8 mouse cellular contexts compared by ENCODE assay signal in genomic region chr2:34770951-34771350, GRCm38 (mm10). TPM values are rescaled to one million over a fixed set of nuclear protein-coding genes. Genes with fewer than 3 reads are reported as not detected.
A peak's percentile ranks its signal among the peaks of the same experiment; 100 is the strongest.
DNase-seq lines count a peak whose midpoint lies in the region; ATAC-seq and TF ChIP-seq lines count a peak whose summit lies in the region.

No protein-coding gene starts in this region.

- peaks cover 34% of the 10 kb centered on the region for H3K4me1 ChIP-seq in kidney, embryonic 16.5 days (ENCODE audit: insufficient read depth, low read length)
- peaks cover 8% of the 10 kb centered on the region; the same call in 1 of the 2 replicates for H3K4me1 ChIP-seq in cortical plate, adult 2 months (ENCODE audit: control insufficient read depth, insufficient read depth, low read length)
- peaks cover 33% of the 10 kb centered on the region for H3K4me1 ChIP-seq in hindbrain, embryonic 16.5 days (ENCODE audit: control insufficient read depth, insufficient read depth, low read depth, low read length)
- peaks cover 35% of the 10 kb centered on the region for H3K4me1 ChIP-seq in midbrain, embryonic 16.5 days (ENCODE audit: control insufficient read depth, insufficient read depth, low read length)

- TF ChIP-seq CTCF in cortical plate, adult 2 months (IDR thresholded peaks at IDR 0.05; ENCODE audit: extremely low read depth, insufficient read depth, low read length) = no peak

- H3K27me3 ChIP-seq in kidney, embryonic 16.5 days (ENCODE audit: insufficient read depth, low read length) = no peaks in the 10 kb centered on the region
- no peaks in the 10 kb centered on the region for H3K27me3 ChIP-seq in hindbrain, embryonic 16.5 days (replicated peaks; ENCODE audit: control insufficient read depth, insufficient read depth, low read length)
- no peaks in the 10 kb centered on the region for H3K27me3 ChIP-seq in midbrain, embryonic 16.5 days (ENCODE audit: control insufficient read depth, insufficient read depth, low read depth, low read length)

- H3K9ac ChIP-seq in kidney, embryonic 16.5 days (replicated peaks; ENCODE audit: low read length) = peak overlapping the region; percentile 98
- peak overlapping the region; percentile 96 for H3K9ac ChIP-seq in hindbrain, embryonic 16.5 days (ENCODE audit: low read depth, low read length)
- H3K9ac ChIP-seq in midbrain, embryonic 16.5 days (ENCODE audit: low read depth, low read length) = peak overlapping the region; percentile 68

- under 1% methylated on average over 6 of the region's 6 CpGs for WGBS in kidney, embryonic 16.5 days
- WGBS in hindbrain, embryonic 16.5 days = 6% methylated on average over 6 of the region's 6 CpGs
- WGBS in midbrain, embryonic 16.5 days = 1% methylated on average over 6 of the region's 6 CpGs

- no peak for DNase-seq in kidney, adult 18-20 months
- DNase-seq in thymus, postnatal 0 days (ENCODE audit: low spot score) = no peak
- no peak for DNase-seq in c-Kit-positive CD71-positive TER-119-positive erythroid progenitor cells, embryonic 14.5 days (ENCODE audit: low spot score)
- DNase-seq in adrenal gland, adult 8-10 months = no peak

- H3K4me3 ChIP-seq in kidney, embryonic 16.5 days (ENCODE audit: low read length) = peak overlapping the region; percentile 93
- H3K4me3 ChIP-seq in cortical plate, adult 2 months (ENCODE audit: insufficient read depth, low read length) = peak overlapping the region; percentile 84
- H3K4me3 ChIP-seq in hindbrain, embryonic 16.5 days (ENCODE audit: low read length) = peak overlapping the region; percentile 61
- peak overlapping the region; percentile 98 for H3K4me3 ChIP-seq in midbrain, embryonic 16.5 days (ENCODE audit: low read depth, low read length)

- H3K4me2 ChIP-seq in kidney, embryonic 16.5 days (replicated peaks; ENCODE audit: low read depth, low read length) = peak overlapping the region; percentile 62
- H3K4me2 ChIP-seq in hindbrain, embryonic 16.5 days (ENCODE audit: low read length) = peak overlapping the region; percentile 75
- H3K4me2 ChIP-seq in midbrain, embryonic 16.5 days (ENCODE audit: low read length) = peak overlapping the region; percentile 71

- H3K36me3 ChIP-seq in kidney, embryonic 16.5 days (ENCODE audit: insufficient read depth, low read length) = peaks cover 29% of the 10 kb centered on the region
- H3K36me3 ChIP-seq in hindbrain, embryonic 16.5 days (ENCODE audit: control insufficient read depth, insufficient read depth, low read length) = peaks cover 24% of the 10 kb centered on the region
- peaks cover 22% of the 10 kb centered on the region for H3K36me3 ChIP-seq in midbrain, embryonic 16.5 days (ENCODE audit: control insufficient read depth, insufficient read depth, low read length)

- H3K9me3 ChIP-seq in kidney, embryonic 16.5 days (ENCODE audit: low read length) = no peaks in the 10 kb centered on the region
- H3K9me3 ChIP-seq in hindbrain, embryonic 16.5 days (ENCODE audit: control insufficient read depth, low read length) = no peaks in the 10 kb centered on the region
- no peaks in the 10 kb centered on the region for H3K9me3 ChIP-seq in midbrain, embryonic 16.5 days (replicated peaks; ENCODE audit: control insufficient read depth, low read length, poor library complexity, severe bottlenecking)

- no peak for ATAC-seq in kidney, embryonic 16.5 days (ENCODE audit: low FRiP score, low TSS enrichment)
- ATAC-seq in hindbrain, embryonic 16.5 days = no peak
- no peak for ATAC-seq in midbrain, embryonic 16.5 days

- peak overlapping the region; percentile 94 for H3K27ac ChIP-seq in kidney, embryonic 16.5 days (ENCODE audit: low read length)
- no peak overlapping the region for H3K27ac ChIP-seq in cortical plate, adult 2 months (ENCODE audit: insufficient read depth, low read length)
- peak overlapping the region; percentile 89 for H3K27ac ChIP-seq in hindbrain, embryonic 16.5 days (ENCODE audit: low read depth, low read length)
- peak overlapping the region; percentile 84 for H3K27ac ChIP-seq in midbrain, embryonic 16.5 days (ENCODE audit: low read length)

- TF ChIP-seq POLR2A in cortical plate, adult 2 months (IDR thresholded peaks at IDR 0.05; ENCODE audit: extremely low read depth, insufficient read depth, low read length) = no peak

RNA-seq across cellular contexts. Expression of gene Hspa5, which starts 0.8 kb away (rescaled TPM):
- 983 and 1,090 TPM in 2 replicates for polyA plus RNA-seq in kidney, embryonic 16.5 days (2015; fragmentation: Nextera tagmentation; extraction: Ambion mirVana)
- 184 and 215 TPM in 2 replicates for polyA plus RNA-seq in cortical plate, adult 2 months (2012; rRNA removed)
- polyA plus RNA-seq in hindbrain, embryonic 16.5 days (2015; fragmentation: Nextera tagmentation; extraction: Ambion mirVana) = 442 and 458 TPM in 2 replicates
- 420 and 450 TPM in 2 replicates for polyA plus RNA-seq in midbrain, embryonic 16.5 days (2015; fragmentation: Nextera tagmentation; extraction: Ambion mirVana)
- polyA plus RNA-seq in thymus, postnatal 0 days (2015; fragmentation: Nextera tagmentation; extraction: Ambion mirVana) = 347 and 475 TPM in 2 replicates
- 100 to 1,000 TPM; 553 to 818 (median 637) TPM for total RNA-seq in adrenal gland, adult 8-10 months (2022)

RNA-seq across cellular contexts. Expression of gene Gapvd1, which starts 15.9 kb away (rescaled TPM):
- 76.3 and 89.8 TPM in 2 replicates for polyA plus RNA-seq in kidney, embryonic 16.5 days (2015; fragmentation: Nextera tagmentation; extraction: Ambion mirVana)
- 42.0 and 43.2 TPM in 2 replicates for polyA plus RNA-seq in cortical plate, adult 2 months (2012; rRNA removed)
- 103 and 108 TPM in 2 replicates for polyA plus RNA-seq in hindbrain, embryonic 16.5 days (2015; fragmentation: Nextera tagmentation; extraction: Ambion mirVana)
- polyA plus RNA-seq in midbrain, embryonic 16.5 days (2015; fragmentation: Nextera tagmentation; extraction: Ambion mirVana) = 107 and 113 TPM in 2 replicates
- polyA plus RNA-seq in thymus, postnatal 0 days (2015; fragmentation: Nextera tagmentation; extraction: Ambion mirVana) = 64.4 and 79.7 TPM in 2 replicates
- 10 to 100 TPM; 69.2 to 84.9 (median 78.4) TPM for total RNA-seq in adrenal gland, adult 8-10 months (2022)

RNA-seq across cellular contexts. Expression of gene Rabepk, which starts 28.8 kb away (rescaled TPM):
- 38.9 and 39.0 TPM in 2 replicates for polyA plus RNA-seq in kidney, embryonic 16.5 days (2015; fragmentation: Nextera tagmentation; extraction: Ambion mirVana)
- 37.1 and 38.2 TPM in 2 replicates for polyA plus RNA-seq in cortical plate, adult 2 months (2012; rRNA removed)
- polyA plus RNA-seq in hindbrain, embryonic 16.5 days (2015; fragmentation: Nextera tagmentation; extraction: Ambion mirVana) = 28.7 and 29.7 TPM in 2 replicates
- 24.5 and 27.4 TPM in 2 replicates for polyA plus RNA-seq in midbrain, embryonic 16.5 days (2015; fragmentation: Nextera tagmentation; extraction: Ambion mirVana)
- 35.1 and 37.3 TPM in 2 replicates for polyA plus RNA-seq in thymus, postnatal 0 days (2015; fragmentation: Nextera tagmentation; extraction: Ambion mirVana)
- total RNA-seq in adrenal gland, adult 8-10 months (2022) = 10 to 100 TPM; 26.4 to 33.2 (median 29.0) TPM

RNA-seq across cellular contexts. Expression of gene Fbxw2, which starts 55.2 kb away (rescaled TPM):
- polyA plus RNA-seq in kidney, embryonic 16.5 days (2015; fragmentation: Nextera tagmentation; extraction: Ambion mirVana) = 81.7 and 82.0 TPM in 2 replicates
- 83.2 and 83.8 TPM in 2 replicates for polyA plus RNA-seq in cortical plate, adult 2 months (2012; rRNA removed)
- polyA plus RNA-seq in hindbrain, embryonic 16.5 days (2015; fragmentation: Nextera tagmentation; extraction: Ambion mirVana) = 95.2 and 106 TPM in 2 replicates
- polyA plus RNA-seq in midbrain, embryonic 16.5 days (2015; fragmentation: Nextera tagmentation; extraction: Ambion mirVana) = 102 and 106 TPM in 2 replicates
- polyA plus RNA-seq in thymus, postnatal 0 days (2015; fragmentation: Nextera tagmentation; extraction: Ambion mirVana) = 86.1 and 106 TPM in 2 replicates
- 10 to 100 TPM; 65.3 to 90.7 (median 79.0) TPM for total RNA-seq in adrenal gland, adult 8-10 months (2022)
